Mouse (Mus musculus) stomach, postnatal 0 days (tissue): Measurements from ENCODE around the gene Vps45. TPM values are rescaled to one million over a fixed set of nuclear protein-coding genes. Genes with fewer than 3 reads are reported as not detected.

Source experiments
- ATAC-seq: fragments of 200-750 bp; cut with Nextera tagmentation; 2 replicates; pipeline ENCODE4 v1.8.0; 2017; ENCODE audit not compliant: low FRiP score, low TSS enrichment
- DNase-seq: peaks from one replicate; pipeline ENCODE4 v3.0.0-alpha.2; 2016; ENCODE audit warnings: low spot score
- H3K27ac ChIP-seq: fragments of 300-500 bp; sonication (generic); replicated peaks from 2 replicates; pipeline ENCODE4 v1.5.1; 2014; ENCODE audit warnings: mild to moderate bottlenecking, control low read depth
- H3K27me3 ChIP-seq: fragments of 300-500 bp; sonication (generic); 2 replicates; pipeline ENCODE4 v1.6.1; 2014; ENCODE audit warnings: low read length; ENCODE audit not compliant: control insufficient read depth, insufficient read depth
- H3K36me3 ChIP-seq: fragments of 300-500 bp; sonication (generic); 2 replicates; pipeline ENCODE4 v1.6.1; 2014; ENCODE audit warnings: low read length, mixed read lengths; ENCODE audit not compliant: control insufficient read depth, insufficient read depth
- H3K4me1 ChIP-seq: fragments of 300-500 bp; sonication (generic); replicated peaks from 2 replicates; pipeline ENCODE4 v1.6.1; 2014; ENCODE audit warnings: antibody characterized with exemption; ENCODE audit not compliant: control insufficient read depth, insufficient read depth
- H3K4me2 ChIP-seq: fragments of 300-500 bp; sonication (generic); replicated peaks from 2 replicates; pipeline ENCODE4 v1.6.1; 2014; ENCODE audit warnings: low read depth, mild to moderate bottlenecking, control low read depth, moderate library complexity
- H3K4me3 ChIP-seq: fragments of 300-500 bp; sonication (generic); 2 replicates; pipeline ENCODE4 v1.5.1; 2014; ENCODE audit warnings: low read depth, low read length, control low read depth
- H3K9ac ChIP-seq: fragments of 300-500 bp; sonication (generic); 2 replicates; pipeline ENCODE4 v1.6.1; 2014; ENCODE audit warnings: mild to moderate bottlenecking, low read length, control low read depth, mixed read lengths
- H3K9me3 ChIP-seq: fragments of 300-500 bp; sonication (generic); 2 replicates; pipeline ENCODE4 v1.6.1; 2016; ENCODE audit warnings: low read length; ENCODE audit not compliant: control insufficient read depth
- CTCF ChIP-seq: IDR thresholded peaks from 2 replicates; pipeline ENCODE4 v1.5.1; 2016; ENCODE audit warnings: antibody characterized with exemption, low read depth, mild to moderate bottlenecking, moderate library complexity
- EP300 ChIP-seq: optimal IDR thresholded peaks from 2 replicates; pipeline ENCODE3; 2016; ENCODE audit warnings: antibody characterized with exemption
- WGBS: fragments of 180-500 bp; shearing (Covaris S2); extraction: QIAGEN DNeasy Blood & Tissue Kit; methylation state at CpG from one replicate; pipeline ENCODE4 v1.1.7; 2014; 5-methylcytosine and 5-hydroxymethylcytosine counted together
- polyA plus RNA-seq: library from polyadenylated mRNA; unstranded; fragments of >200 nt; fragmentation: Nextera tagmentation; extraction: Ambion mirVana; gene quantifications from 2 replicates; pipeline ENCODE4 v1.2.1, GENCODE M21; 2015

Vps45 gene
- polyA plus RNA-seq, 1 experiment from 2014 or later: 28.0 TPM

GRCm38 (mm10) chr3:95950763-95951551 is 107.3 kb downstream of the Vps45 start:
- Histone ChIP-seq H3K27me3 (no peaks in the 10 kb centered on the region), H3K27ac (peak overlapping the region; percentile 91), H3K4me1 (no peaks in the 10 kb centered on the region), H3K36me3 (0 out of 2 replicates have a peak, but pooled peaks cover under 1% of the 10 kb centered on the region), H3K9me3 (no peaks in the 10 kb centered on the region), H3K4me3 (peak overlapping the region; percentile 55), H3K9ac (peak overlapping the region; percentile 68), H3K4me2 (peak overlapping the region; percentile 68)
- TF ChIP-seq EP300: no peak
- no peak for TF ChIP-seq CTCF
- ATAC-seq: peak; percentile 96
- 1% methylated on average over 49 of the region's 49 CpGs for WGBS
- DNase-seq: peak; percentile 92

Other genes with a start within 250 kb of the Vps45 start
- 11.1 and 12.0 TPM in 2 replicates for gene Rprd2, start 239.6 kb downstream of the Vps45 start, polyA plus RNA-seq
- gene Prpf3, start 202.6 kb downstream of the Vps45 start, polyA plus RNA-seq: 12.9 and 13.8 TPM in 2 replicates
- gene Mrps21, start 186.9 kb downstream of the Vps45 start, polyA plus RNA-seq: 283 and 301 TPM in 2 replicates
- gene Ciart, start 176.2 kb downstream of the Vps45 start, polyA plus RNA-seq: 2.3 and 3.2 TPM in 2 replicates
- gene BC028528, start 166.5 kb downstream of the Vps45 start, polyA plus RNA-seq: 14.2 and 14.8 TPM in 2 replicates
- gene Aph1a, start 164.5 kb downstream of the Vps45 start, polyA plus RNA-seq: 33.4 and 37.6 TPM in 2 replicates
- gene Car14, start 153.8 kb downstream of the Vps45 start, polyA plus RNA-seq: 0.68 and 1.1 TPM in 2 replicates
- gene Anp32e, start 129.2 kb downstream of the Vps45 start, polyA plus RNA-seq: 60.4 and 67.2 TPM in 2 replicates
- gene Plekho1, start 62.5 kb downstream of the Vps45 start, polyA plus RNA-seq: 26.1 and 30.6 TPM in 2 replicates
- gene Otud7b, start 46.1 kb upstream of the Vps45 start, polyA plus RNA-seq: 12.3 and 14.5 TPM in 2 replicates
- 8.2 and 10.2 TPM in 2 replicates for gene Mtmr11, start 103.5 kb upstream of the Vps45 start, polyA plus RNA-seq
- gene Sf3b4, start 113.9 kb upstream of the Vps45 start, polyA plus RNA-seq: 70.1 and 72.8 TPM in 2 replicates
- 2.9 and 4.2 TPM in 2 replicates for gene Sv2a, start 122.7 kb upstream of the Vps45 start, polyA plus RNA-seq
- gene Bola1, start 161.2 kb upstream of the Vps45 start, polyA plus RNA-seq: 53.6 and 55.1 TPM in 2 replicates
- gene Hist2h2ab, start 161.4 kb upstream of the Vps45 start, polyA plus RNA-seq: 0.68 TPM in 1 of 2 replicates, not detected in the other
- gene Hist2h2ac, start 162.4 kb upstream of the Vps45 start, polyA plus RNA-seq: 3.1 and 6.2 TPM in 2 replicates
- gene Hist2h2be, start 162.7 kb upstream of the Vps45 start, polyA plus RNA-seq: 3.2 and 3.4 TPM in 2 replicates
- gene Hist2h3c2, start 180.7 kb upstream of the Vps45 start, polyA plus RNA-seq: 1.2 and 2.8 TPM in 2 replicates
- gene Hist2h2aa2, start 181.8 kb upstream of the Vps45 start, polyA plus RNA-seq: 218 and 246 TPM in 2 replicates
- 81.4 and 98.7 TPM in 2 replicates for gene Hist2h2aa1, start 187.0 kb upstream of the Vps45 start, polyA plus RNA-seq
- 0.44 and 1.2 TPM in 2 replicates for gene Hist2h3c1, start 188.2 kb upstream of the Vps45 start, polyA plus RNA-seq
- 5.4 and 9.8 TPM in 2 replicates for gene Hist2h4, start 204.8 kb upstream of the Vps45 start, polyA plus RNA-seq
- 16.4 and 34.4 TPM in 2 replicates for gene Hist2h3b, start 210.2 kb upstream of the Vps45 start, polyA plus RNA-seq
- gene Hist2h2bb, start 211.3 kb upstream of the Vps45 start, polyA plus RNA-seq: 3.8 and 5.5 TPM in 2 replicates
- 2.5 and 3.8 TPM in 2 replicates for gene Fcgr1, start 235.5 kb upstream of the Vps45 start, polyA plus RNA-seq